Mouse (Mus musculus) stomach, postnatal 0 days (tissue): ENCODE data around the gene Gm10337. TPM values are rescaled to one million over a fixed set of nuclear protein-coding genes. Genes with fewer than 3 reads are reported as not detected.

Experiments used
- ATAC-seq: fragments of 200-750 bp; cut with Nextera tagmentation; 2 replicates; pipeline ENCODE4 v1.8.0; 2017; ENCODE audit not compliant: low FRiP score, low TSS enrichment
- DNase-seq: peaks from one replicate; pipeline ENCODE4 v3.0.0-alpha.2; 2016; ENCODE audit warnings: low spot score
- H3K27ac ChIP-seq: fragments of 300-500 bp; sonication (generic); replicated peaks from 2 replicates; pipeline ENCODE4 v1.5.1; 2014; ENCODE audit warnings: mild to moderate bottlenecking, control low read depth
- H3K27me3 ChIP-seq: fragments of 300-500 bp; sonication (generic); 2 replicates; pipeline ENCODE4 v1.6.1; 2014; ENCODE audit warnings: low read length; ENCODE audit not compliant: control insufficient read depth, insufficient read depth
- H3K36me3 ChIP-seq: fragments of 300-500 bp; sonication (generic); 2 replicates; pipeline ENCODE4 v1.6.1; 2014; ENCODE audit warnings: low read length, mixed read lengths; ENCODE audit not compliant: control insufficient read depth, insufficient read depth
- H3K4me1 ChIP-seq: fragments of 300-500 bp; sonication (generic); replicated peaks from 2 replicates; pipeline ENCODE4 v1.6.1; 2014; ENCODE audit warnings: antibody characterized with exemption; ENCODE audit not compliant: control insufficient read depth, insufficient read depth
- H3K4me2 ChIP-seq: fragments of 300-500 bp; sonication (generic); replicated peaks from 2 replicates; pipeline ENCODE4 v1.6.1; 2014; ENCODE audit warnings: low read depth, mild to moderate bottlenecking, control low read depth, moderate library complexity
- H3K4me3 ChIP-seq: fragments of 300-500 bp; sonication (generic); 2 replicates; pipeline ENCODE4 v1.5.1; 2014; ENCODE audit warnings: low read depth, low read length, control low read depth
- H3K9ac ChIP-seq: fragments of 300-500 bp; sonication (generic); 2 replicates; pipeline ENCODE4 v1.6.1; 2014; ENCODE audit warnings: mild to moderate bottlenecking, low read length, control low read depth, mixed read lengths
- H3K9me3 ChIP-seq: fragments of 300-500 bp; sonication (generic); 2 replicates; pipeline ENCODE4 v1.6.1; 2016; ENCODE audit warnings: low read length; ENCODE audit not compliant: control insufficient read depth
- CTCF ChIP-seq: IDR thresholded peaks from 2 replicates; pipeline ENCODE4 v1.5.1; 2016; ENCODE audit warnings: antibody characterized with exemption, low read depth, mild to moderate bottlenecking, moderate library complexity
- EP300 ChIP-seq: optimal IDR thresholded peaks from 2 replicates; pipeline ENCODE3; 2016; ENCODE audit warnings: antibody characterized with exemption
- WGBS: fragments of 180-500 bp; shearing (Covaris S2); extraction: QIAGEN DNeasy Blood & Tissue Kit; methylation state at CpG from one replicate; pipeline ENCODE4 v1.1.7; 2014; 5-methylcytosine and 5-hydroxymethylcytosine counted together
- polyA plus RNA-seq: library from polyadenylated mRNA; unstranded; fragments of >200 nt; fragmentation: Nextera tagmentation; extraction: Ambion mirVana; gene quantifications from 2 replicates; pipeline ENCODE4 v1.2.1, GENCODE M21; 2015

The Gm10337 gene
- polyA plus RNA-seq, 1 experiment from 2014 or later = not detected

- DNase-seq (peak; percentile 91), ATAC-seq (peak; percentile 71)
- H3K27me3 ChIP-seq = no peaks in the 10 kb centered on the region
- H3K4me3 ChIP-seq = peak overlapping the region; percentile 82
- 0% methylated on average over 32 of the region's 67 CpGs for WGBS
- peak overlapping the region; percentile 95 for H3K9ac ChIP-seq
- no peaks in the 10 kb centered on the region; the same call in 1 of the 2 replicates for H3K36me3 ChIP-seq
- TF ChIP-seq EP300 (no peak), CTCF (0 out of 2 replicates have a peak, but pooled peaks have one; percentile 31)
- peak overlapping the region; percentile 97 for H3K27ac ChIP-seq
- H3K4me1 ChIP-seq = no peaks in the 10 kb centered on the region
- H3K4me2 ChIP-seq = peak overlapping the region; percentile 63
- no peaks in the 10 kb centered on the region for H3K9me3 ChIP-seq
Measured at GRCm38 (mm10) chr15:102470605-102471294, 32.8 kb upstream of the Gm10337 start.

- Histone ChIP-seq H3K27ac (peak overlapping the region; percentile 97), H3K4me2 (peak overlapping the region; percentile 63), H3K27me3 (no peaks in the 10 kb centered on the region), H3K4me3 (peak overlapping the region; percentile 82), H3K4me1 (no peaks in the 10 kb centered on the region), H3K9me3 (no peaks in the 10 kb centered on the region), H3K9ac (peak overlapping the region; percentile 95), H3K36me3 (no peaks in the 10 kb centered on the region; the same call in 1 of the 2 replicates)
- 1% methylated on average over 10 of the region's 10 CpGs for WGBS
- no peak for TF ChIP-seq CTCF
- TF ChIP-seq EP300 = no peak
- DNase-seq (no peak), ATAC-seq (no peak)
Measured at GRCm38 (mm10) chr15:102471295-102471645, 32.3 kb upstream of the Gm10337 start.

- H3K9ac ChIP-seq = no peak overlapping the region
- peak overlapping the region; percentile 63 for H3K4me2 ChIP-seq
- H3K4me3 ChIP-seq = peak overlapping the region; percentile 82
- TF ChIP-seq EP300 = no peak
- TF ChIP-seq CTCF = no peak
- H3K9me3 ChIP-seq = no peaks in the 10 kb centered on the region
- ATAC-seq (no peak), DNase-seq (no peak)
- H3K27me3 ChIP-seq = no peaks in the 10 kb centered on the region
- no peaks in the 10 kb centered on the region; the same call in 1 of the 2 replicates for H3K36me3 ChIP-seq
- H3K4me1 ChIP-seq = no peaks in the 10 kb centered on the region
- no peak overlapping the region for H3K27ac ChIP-seq
Measured at GRCm38 (mm10) chr15:102471727-102472126, 31.8 kb upstream of the Gm10337 start.

GRCm38 (mm10) chr15:102473246-102473645 lies 30.3 kb upstream of the Gm10337 start:
- H3K4me2 ChIP-seq = no peak overlapping the region
- no peaks in the 10 kb centered on the region for H3K4me1 ChIP-seq
- no peaks in the 10 kb centered on the region for H3K9me3 ChIP-seq
- H3K27me3 ChIP-seq = no peaks in the 10 kb centered on the region
- no peak overlapping the region for H3K27ac ChIP-seq
- 57% methylated on average over 2 of the region's 2 CpGs for WGBS
- no peaks in the 10 kb centered on the region; the same call in 1 of the 2 replicates for H3K36me3 ChIP-seq
- H3K9ac ChIP-seq = no peak overlapping the region
- ATAC-seq (no peak), DNase-seq (no peak)
- TF ChIP-seq CTCF (no peak), EP300 (no peak)
- H3K4me3 ChIP-seq = no peak overlapping the region

GRCm38 (mm10) chr15:102474520-102474919 lies 29.0 kb upstream of the Gm10337 start:
- H3K9ac ChIP-seq = no peak overlapping the region
- H3K4me2 ChIP-seq = no peak overlapping the region
- no peak overlapping the region for H3K4me3 ChIP-seq
- DNase-seq (no peak), ATAC-seq (no peak)
- H3K9me3 ChIP-seq = no peaks in the 10 kb centered on the region
- H3K36me3 ChIP-seq = no peaks in the 10 kb centered on the region; the same call in 1 of the 2 replicates
- TF ChIP-seq EP300 = no peak
- TF ChIP-seq CTCF = no peak
- 92% methylated on average over 2 of the region's 2 CpGs for WGBS
- H3K27me3 ChIP-seq = no peaks in the 10 kb centered on the region
- H3K4me1 ChIP-seq = no peaks in the 10 kb centered on the region
- no peak overlapping the region for H3K27ac ChIP-seq

GRCm38 (mm10) chr15:102483136-102483535 lies 20.4 kb upstream of the Gm10337 start:
- H3K4me1 ChIP-seq = no peaks in the 10 kb centered on the region
- no peak for TF ChIP-seq EP300
- TF ChIP-seq CTCF = no peak
- no peak overlapping the region for H3K4me3 ChIP-seq
- DNase-seq (no peak), ATAC-seq (no peak)
- H3K4me2 ChIP-seq = no peak overlapping the region
- no peaks in the 10 kb centered on the region for H3K9me3 ChIP-seq
- no peaks in the 10 kb centered on the region for H3K27me3 ChIP-seq
- peaks cover 22% of the 10 kb centered on the region for H3K36me3 ChIP-seq
- H3K27ac ChIP-seq = no peak overlapping the region
- WGBS = 75% methylated on average over 3 of the region's 3 CpGs
- no peak overlapping the region for H3K9ac ChIP-seq
